Mouse (Mus musculus) midbrain, embryonic 12.5 days (tissue): ENCODE data around the gene Fcrlb. TPM values are rescaled to one million over a fixed set of nuclear protein-coding genes. Genes with fewer than 3 reads are reported as not detected.
A peak's percentile ranks its signal among the peaks of the same experiment; 100 is the strongest.

Source experiments
- ATAC-seq: fragments of 200-750 bp; cut with Nextera tagmentation; 2 replicates; pipeline ENCODE4 v1.8.0; 2017; ENCODE audit warnings: low read depth, moderate TSS enrichment, moderate library complexity; ENCODE audit not compliant: low FRiP score
- H3K27ac ChIP-seq: fragments of 300-500 bp; sonication (generic); replicated peaks from 2 replicates; pipeline ENCODE4 v1.5.1; 2016; ENCODE audit warnings: mild to moderate bottlenecking
- H3K27me3 ChIP-seq: fragments of 300-500 bp; sonication (generic); 2 replicates; pipeline ENCODE4 v1.6.1; 2016; ENCODE audit warnings: mild to moderate bottlenecking
- H3K36me3 ChIP-seq: fragments of 300-500 bp; sonication (generic); 2 replicates; pipeline ENCODE4 v1.6.1; 2016
- H3K4me1 ChIP-seq: fragments of 300-500 bp; sonication (generic); 2 replicates; pipeline ENCODE4 v1.6.1; 2016
- H3K4me2 ChIP-seq: fragments of 300-500 bp; sonication (generic); replicated peaks from 2 replicates; pipeline ENCODE4 v1.6.1; 2016; ENCODE audit warnings: mild to moderate bottlenecking, moderate library complexity
- H3K4me3 ChIP-seq: fragments of 300-500 bp; sonication (generic); 2 replicates; pipeline ENCODE4 v1.5.1; 2016; ENCODE audit warnings: mild to moderate bottlenecking
- H3K9ac ChIP-seq: fragments of 300-500 bp; sonication (generic); replicated peaks from 2 replicates; pipeline ENCODE4 v1.6.1; 2016; ENCODE audit warnings: mild to moderate bottlenecking, moderate library complexity
- H3K9me3 ChIP-seq: fragments of 300-500 bp; sonication (generic); 2 replicates; pipeline ENCODE4 v1.6.1; 2016; ENCODE audit warnings: mild to moderate bottlenecking
- WGBS: fragments of 180-500 bp; shearing (Covaris S2); methylation state at CpG from one replicate; pipeline ENCODE4 v1.1.7; 2016; 5-methylcytosine and 5-hydroxymethylcytosine counted together
- polyA plus RNA-seq: library from polyadenylated mRNA; unstranded; fragments of >200 nt; fragmentation: Nextera tagmentation; extraction: Ambion mirVana; gene quantifications from 2 replicates; pipeline ENCODE4 v1.2.1, GENCODE M21; 2016

Fcrlb gene
- polyA plus RNA-seq, 1 experiment from 2014 or later: 0.14 TPM

DNA sequence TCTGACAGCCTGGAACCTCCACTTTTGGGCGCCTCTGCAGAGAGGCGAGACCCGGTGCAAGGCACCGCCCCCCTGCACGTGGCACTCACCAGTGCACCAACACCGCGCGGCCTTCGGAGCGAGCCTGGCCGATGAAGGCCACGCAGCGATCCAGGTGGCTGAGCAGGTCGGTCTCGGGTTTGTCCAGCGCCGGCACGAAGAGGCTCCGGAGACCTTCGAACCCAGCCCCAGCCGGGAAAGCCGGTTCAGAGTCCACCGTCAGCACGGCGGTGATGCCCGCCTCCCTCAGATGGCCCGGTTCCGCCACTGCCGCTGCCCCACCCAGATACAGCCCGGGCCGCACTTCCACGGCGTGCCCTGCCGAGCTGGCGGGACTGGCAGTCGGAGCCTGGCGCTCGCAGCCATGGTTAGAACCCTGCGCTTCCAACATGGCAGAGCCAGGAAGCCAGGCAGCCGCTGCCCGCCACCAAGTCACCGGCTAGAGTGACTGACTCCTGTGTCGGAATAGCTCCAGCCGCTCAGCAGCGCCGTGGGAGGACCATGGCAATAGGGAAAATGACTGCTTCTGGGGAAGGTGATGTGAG is 27.7 kb downstream of the Fcrlb start, which contains the start of the genes Gm26620 and Dusp12:
Gene Gm26620 (plus strand): TSS at position 88 of the 584 bp plus-strand sequence.
Gene Dusp12 (minus strand): TSS at position 563 of the 584 bp plus-strand sequence.
- Histone ChIP-seq H3K9me3 (no peaks in the 10 kb centered on the region), H3K27ac (peak within 1 kb of the TSS; percentile 74), H3K27me3 (no peaks in the 10 kb centered on the region), H3K9ac (peak within 1 kb of the TSS; percentile 91), H3K4me1 (peaks cover 7% of the 10 kb centered on the region), H3K4me3 (peak within 1 kb of the TSS; percentile 94), H3K36me3 (peaks cover 11% of the 10 kb centered on the region), H3K4me2 (peak within 1 kb of the TSS; percentile 72)
- ATAC-seq: peak; percentile 92
- WGBS: under 1% methylated on average over 46 of the region's 46 CpGs

- Histone ChIP-seq H3K27ac (no peak overlapping the region), H3K27me3 (no peaks in the 10 kb centered on the region), H3K9me3 (no peaks in the 10 kb centered on the region), H3K4me2 (peak overlapping the region; percentile 72), H3K36me3 (peaks cover 14% of the 10 kb centered on the region), H3K9ac (peak overlapping the region; percentile 91), H3K4me3 (peak overlapping the region; percentile 94), H3K4me1 (peaks cover 7% of the 10 kb centered on the region)
- 32% methylated on average over 8 of the region's 8 CpGs for WGBS
- peak; percentile 2; the same call in 1 of the 2 replicates for ATAC-seq
Measured at GRCm38 (mm10) chr1:170884390-170884789, 28.4 kb downstream of the Fcrlb start.

DNA sequence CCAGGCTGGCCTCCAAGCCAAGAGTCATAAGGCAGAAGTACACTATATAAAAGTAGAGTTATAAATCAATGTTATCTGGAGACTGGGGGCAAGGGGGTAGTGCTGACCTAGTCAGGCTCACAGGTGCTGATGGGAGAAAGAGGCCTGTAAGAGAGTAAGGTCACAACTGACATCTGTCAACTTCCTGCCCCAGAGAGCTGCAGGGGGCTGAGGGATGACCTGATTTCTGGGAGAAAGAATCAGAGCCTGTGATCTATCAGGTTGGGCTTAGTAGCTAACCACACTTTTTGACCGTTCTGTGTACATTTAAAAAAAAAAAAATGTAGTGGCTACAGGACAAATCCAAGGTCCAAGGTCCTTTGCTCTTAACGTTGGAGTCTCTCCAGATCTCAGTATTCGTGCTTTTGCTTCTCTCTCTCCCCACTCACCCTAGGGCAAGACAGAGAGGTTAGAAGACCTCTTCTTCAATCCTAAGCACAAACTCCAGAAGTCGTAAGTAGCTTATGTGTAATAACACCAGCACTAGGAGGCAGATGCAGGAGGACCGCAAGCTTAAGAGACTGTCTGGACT is 29.7 kb downstream of the Fcrlb start:
- no peak overlapping the region for H3K4me2 ChIP-seq
- no peak overlapping the region for H3K4me3 ChIP-seq
- ATAC-seq: no peak
- WGBS: 90% methylated on average over 5 of the region's 5 CpGs
- H3K27me3 ChIP-seq: no peaks in the 10 kb centered on the region
- no peak overlapping the region for H3K9ac ChIP-seq
- H3K4me1 ChIP-seq: peaks cover 7% of the 10 kb centered on the region
- peaks cover 19% of the 10 kb centered on the region for H3K36me3 ChIP-seq
- no peaks in the 10 kb centered on the region for H3K9me3 ChIP-seq
- no peak overlapping the region for H3K27ac ChIP-seq

DNA sequence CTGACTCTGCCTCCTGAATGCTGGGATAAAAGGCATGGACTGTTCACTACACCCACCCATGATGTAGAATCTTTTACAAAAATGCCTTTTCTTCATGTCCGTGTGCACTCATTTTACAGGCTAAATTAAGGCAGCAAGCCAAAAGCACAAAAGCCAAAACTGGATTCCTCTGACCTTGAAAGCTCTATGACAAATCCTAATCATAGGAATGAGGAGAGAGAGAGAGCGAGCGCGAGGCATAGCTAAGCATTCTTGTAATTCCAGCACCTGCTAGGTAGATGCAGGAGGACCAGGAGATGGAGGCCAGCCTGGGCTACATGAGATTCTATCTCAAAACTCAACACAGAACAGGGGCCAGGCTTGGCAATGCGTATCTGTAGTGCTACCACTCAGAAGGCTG is 35.8 kb downstream of the Fcrlb start:
- no peak overlapping the region for H3K4me2 ChIP-seq
- WGBS: 98% methylated on average over 5 of the region's 5 CpGs
- no peak overlapping the region for H3K27ac ChIP-seq
- H3K36me3 ChIP-seq: peaks cover 35% of the 10 kb centered on the region
- no peaks in the 10 kb centered on the region for H3K27me3 ChIP-seq
- no peaks in the 10 kb centered on the region for H3K4me1 ChIP-seq
- H3K9ac ChIP-seq: no peak overlapping the region
- no peak overlapping the region for H3K4me3 ChIP-seq
- no peaks in the 10 kb centered on the region for H3K9me3 ChIP-seq
- no peak for ATAC-seq

DNA sequence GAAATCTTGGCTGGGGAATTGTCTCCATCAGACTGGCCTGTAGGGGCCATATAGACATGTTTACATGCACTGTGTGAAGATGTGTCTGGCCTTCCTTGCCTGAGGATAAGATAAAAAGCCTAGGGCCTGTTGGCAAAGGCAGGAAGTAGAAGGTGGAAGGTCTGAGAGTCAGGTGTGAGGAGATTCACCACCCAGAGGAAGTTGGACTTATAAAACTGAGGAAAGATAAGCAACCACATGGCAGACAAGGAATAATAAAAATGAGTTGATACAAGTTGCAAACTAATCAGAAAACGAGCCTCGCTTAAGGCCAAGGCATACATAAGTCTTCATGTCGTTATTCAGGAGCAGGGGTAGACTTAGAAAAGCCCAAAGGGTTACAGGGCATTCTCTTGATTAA is 37.1 kb downstream of the Fcrlb start:
- Histone ChIP-seq H3K4me1 (no peaks in the 10 kb centered on the region), H3K36me3 (peaks cover 29% of the 10 kb centered on the region), H3K27me3 (no peaks in the 10 kb centered on the region), H3K4me3 (no peak overlapping the region), H3K27ac (no peak overlapping the region), H3K9me3 (no peaks in the 10 kb centered on the region), H3K9ac (no peak overlapping the region), H3K4me2 (no peak overlapping the region)
- 91% methylated on average over 3 of the region's 3 CpGs for WGBS
- ATAC-seq: no peak

- H3K4me2 ChIP-seq: no peak overlapping the region
- H3K36me3 ChIP-seq: peaks cover 13% of the 10 kb centered on the region; the same call in 1 of the 2 replicates
- ATAC-seq: no peak
- H3K9ac ChIP-seq: no peak overlapping the region
- peaks cover 2% of the 10 kb centered on the region for H3K4me1 ChIP-seq
- H3K4me3 ChIP-seq: no peak overlapping the region
- no peaks in the 10 kb centered on the region for H3K9me3 ChIP-seq
- WGBS: 94% methylated on average over 2 of the region's 2 CpGs
- no peak overlapping the region for H3K27ac ChIP-seq
- no peaks in the 10 kb centered on the region for H3K27me3 ChIP-seq
Measured at GRCm38 (mm10) chr1:170871961-170872360, 40.8 kb downstream of the Fcrlb start.

- no peak overlapping the region for H3K27ac ChIP-seq
- no peak overlapping the region for H3K4me2 ChIP-seq
- 86% methylated on average over 6 of the region's 6 CpGs for WGBS
- H3K4me1 ChIP-seq: peaks cover 8% of the 10 kb centered on the region
- H3K9ac ChIP-seq: no peak overlapping the region
- H3K4me3 ChIP-seq: no peak overlapping the region
- no peaks in the 10 kb centered on the region for H3K27me3 ChIP-seq
- no peak for ATAC-seq
- H3K9me3 ChIP-seq: no peaks in the 10 kb centered on the region
- H3K36me3 ChIP-seq: peaks cover 7% of the 10 kb centered on the region; the same call in 1 of the 2 replicates
Measured at GRCm38 (mm10) chr1:170871402-170871801, 41.3 kb downstream of the Fcrlb start.

DNA sequence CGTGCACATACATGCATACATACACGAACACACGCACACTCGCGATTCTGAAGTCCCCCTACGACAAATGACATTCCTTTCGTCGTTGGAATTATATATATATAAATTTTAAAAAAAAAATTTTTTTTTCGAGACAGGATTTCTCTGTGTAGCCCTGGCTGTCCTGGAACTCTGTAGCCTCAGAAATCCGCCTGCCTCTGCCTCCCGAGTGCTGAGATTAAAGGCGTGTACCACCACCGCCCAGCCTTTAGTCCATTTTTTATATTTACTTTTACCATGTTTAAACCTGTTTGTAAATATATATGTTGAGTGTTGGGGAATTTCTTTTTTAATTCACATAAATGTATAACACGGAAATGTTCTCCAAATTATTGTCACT is 43.8 kb downstream of the Fcrlb start:
- Histone ChIP-seq H3K9ac (peak overlapping the region; percentile 62), H3K27me3 (no peaks in the 10 kb centered on the region), H3K4me2 (peak overlapping the region; percentile 93), H3K4me1 (peaks cover 11% of the 10 kb centered on the region), H3K27ac (no peak overlapping the region), H3K4me3 (peak overlapping the region; percentile 73), H3K9me3 (no peaks in the 10 kb centered on the region), H3K36me3 (no peaks in the 10 kb centered on the region)
- ATAC-seq: peak; percentile 55
- WGBS: 21% methylated on average over 14 of the region's 14 CpGs

DNA sequence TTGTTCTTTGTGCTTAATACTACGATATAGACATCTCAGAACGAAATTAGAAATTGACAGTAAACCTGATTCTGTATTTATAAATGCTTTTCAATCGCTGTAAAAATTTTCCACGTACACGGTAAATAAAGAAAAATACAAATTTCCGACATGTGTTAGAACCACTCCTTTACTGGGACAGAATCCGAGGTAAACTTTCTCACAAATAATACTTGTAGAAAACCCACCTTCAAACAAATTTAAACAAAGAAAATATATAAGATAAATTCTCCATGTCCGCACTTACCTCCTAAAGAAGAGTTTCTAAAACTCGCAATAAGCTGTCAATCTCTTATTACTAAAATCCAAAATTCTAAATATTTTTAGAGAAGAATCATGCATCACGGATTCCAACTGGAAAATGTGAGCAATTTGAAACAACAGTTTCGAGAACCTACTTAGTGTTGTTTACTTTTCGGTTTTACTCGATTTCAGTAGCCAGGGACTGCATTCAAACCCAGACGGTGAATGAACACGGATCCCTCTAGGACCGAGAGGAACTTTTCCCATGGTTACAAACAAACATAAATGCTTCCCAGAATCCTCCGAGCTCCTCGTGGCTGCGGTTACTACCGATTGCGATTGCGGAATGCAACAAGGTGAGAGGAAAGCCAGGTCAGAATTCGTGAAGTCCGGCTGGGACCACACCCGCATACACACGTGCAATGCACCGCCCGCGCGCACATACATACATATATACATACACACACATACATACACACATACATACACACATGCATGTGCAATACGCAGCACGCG is 44.4 kb downstream of the Fcrlb start:
- H3K9ac ChIP-seq: peak overlapping the region; percentile 70
- WGBS: under 1% methylated on average over 33 of the region's 33 CpGs
- no peak overlapping the region for H3K27ac ChIP-seq
- peaks cover 11% of the 10 kb centered on the region for H3K4me1 ChIP-seq
- no peaks in the 10 kb centered on the region for H3K27me3 ChIP-seq
- H3K36me3 ChIP-seq: no peaks in the 10 kb centered on the region
- ATAC-seq: peak; percentile 87
- peak overlapping the region; percentile 93 for H3K4me2 ChIP-seq
- H3K9me3 ChIP-seq: no peaks in the 10 kb centered on the region
- H3K4me3 ChIP-seq: peak overlapping the region; percentile 73

GRCm38 (mm10) chr1:170867691-170868105 is 45.0 kb downstream of the Fcrlb start, which contains the start of gene Atf6:
Atf6 (minus strand) TSS chr1:170867771.
- no peaks in the 10 kb centered on the region for H3K27me3 ChIP-seq
- under 1% methylated on average over 25 of the region's 25 CpGs for WGBS

GRCm38 (mm10) chr1:170866992-170867690 is 45.6 kb downstream of the Fcrlb start:
- H3K4me1 ChIP-seq: peaks cover 11% of the 10 kb centered on the region
- peak overlapping the region; percentile 40; the same call in 1 of the 2 replicates for H3K27ac ChIP-seq
- 4% methylated on average over 30 of the region's 30 CpGs for WGBS
- peak overlapping the region; percentile 70 for H3K9ac ChIP-seq
- no peaks in the 10 kb centered on the region for H3K27me3 ChIP-seq
- H3K36me3 ChIP-seq: no peaks in the 10 kb centered on the region
- H3K9me3 ChIP-seq: no peaks in the 10 kb centered on the region
- H3K4me3 ChIP-seq: peak overlapping the region; percentile 73
- ATAC-seq: peak; percentile 64; the same call in 1 of the 2 replicates
- peak overlapping the region; percentile 93 for H3K4me2 ChIP-seq

More at GRCm38 (mm10) chr1:170867691-170868105, 45.0 kb downstream of the Fcrlb start, which contains the start of gene Atf6:
- ATAC-seq: peak; percentile 70
- Histone ChIP-seq H3K9ac (peak within 1 kb of the TSS; percentile 70), H3K9me3 (no peaks in the 10 kb centered on the region), H3K4me2 (peak within 1 kb of the TSS; percentile 93), H3K27ac (peak within 1 kb of the TSS; percentile 40; the same call in 1 of the 2 replicates), H3K36me3 (no peaks in the 10 kb centered on the region), H3K4me1 (peaks cover 11% of the 10 kb centered on the region), H3K4me3 (peak within 1 kb of the TSS; percentile 73)
